Mouse (Mus musculus) liver, embryonic 15.5 days (tissue): ENCODE data around the gene Trmt11. TPM values are rescaled to one million over a fixed set of nuclear protein-coding genes. Genes with fewer than 3 reads are reported as not detected.
"Not testable (repeated sequence)": the region's sequence is repeated elsewhere in the genome, so short reads cannot be mapped to it uniquely, and the experiment has no call there.

Experiments used
- ATAC-seq: fragments of 200-750 bp; cut with Nextera tagmentation; 2 replicates; pipeline ENCODE4 v1.8.0; 2017; ENCODE audit warnings: moderate number of reproducible peaks, mild to moderate bottlenecking, moderate library complexity; ENCODE audit not compliant: insufficient read depth
- H3K27ac ChIP-seq: fragments of 300-500 bp; sonication (generic); replicated peaks from 2 replicates; pipeline ENCODE4 v1.5.1; 2015; ENCODE audit warnings: mild to moderate bottlenecking, inconsistent platforms
- H3K27me3 ChIP-seq: fragments of 300-500 bp; sonication (generic); 2 replicates; pipeline ENCODE4 v1.6.1; 2015; ENCODE audit warnings: mild to moderate bottlenecking, inconsistent platforms
- H3K36me3 ChIP-seq: fragments of 300-500 bp; sonication (generic); replicated peaks from 2 replicates; pipeline ENCODE4 v1.6.1; 2015; ENCODE audit warnings: moderate library complexity, mild to moderate bottlenecking, inconsistent platforms
- H3K4me1 ChIP-seq: fragments of 300-500 bp; sonication (generic); replicated peaks from 2 replicates; pipeline ENCODE4 v1.6.1; 2015; ENCODE audit warnings: inconsistent platforms
- H3K4me2 ChIP-seq: fragments of 300-500 bp; sonication (generic); 2 replicates; pipeline ENCODE4 v1.6.1; 2015; ENCODE audit warnings: moderate library complexity, mild to moderate bottlenecking, inconsistent platforms
- H3K4me3 ChIP-seq: fragments of 300-500 bp; sonication (generic); replicated peaks from 2 replicates; pipeline ENCODE4 v1.5.1; 2015; ENCODE audit warnings: mild to moderate bottlenecking, inconsistent platforms
- H3K9ac ChIP-seq: fragments of 300-500 bp; sonication (generic); 2 replicates; pipeline ENCODE4 v1.6.1; 2015; ENCODE audit warnings: moderate library complexity, mild to moderate bottlenecking, inconsistent platforms
- H3K9me3 ChIP-seq: fragments of 300-500 bp; sonication (generic); replicated peaks from 2 replicates; pipeline ENCODE4 v1.6.1; 2016; ENCODE audit warnings: inconsistent platforms
- WGBS: fragments of 180-500 bp; shearing (Covaris S2); methylation state at CpG from one replicate; pipeline ENCODE4 v1.1.7; 2015; ENCODE audit warnings: mixed read lengths; ENCODE audit not compliant: insufficient replicate concordance; 5-methylcytosine and 5-hydroxymethylcytosine counted together
- polyA plus RNA-seq: library from polyadenylated mRNA; unstranded; fragments of >200 nt; fragmentation: Nextera tagmentation; extraction: Ambion mirVana; gene quantifications from 2 replicates; pipeline ENCODE4 v1.2.1, GENCODE M21; 2015

Trmt11 gene
- polyA plus RNA-seq, 1 experiment from 2014 or later: 14.7 TPM

- peaks cover 7% of the 10 kb centered on the region; the same call in 1 of the 2 replicates for H3K4me1 ChIP-seq
- no peak overlapping the region for H3K4me3 ChIP-seq
- no peak overlapping the region for H3K9ac ChIP-seq
- no peaks in the 10 kb centered on the region for H3K9me3 ChIP-seq
- H3K27me3 ChIP-seq: no peaks in the 10 kb centered on the region
- WGBS: 60% methylated on average over 11 of the region's 11 CpGs
- ATAC-seq: peak; percentile 70
- no peak overlapping the region for H3K27ac ChIP-seq
- peaks cover 44% of the 10 kb centered on the region for H3K36me3 ChIP-seq
- H3K4me2 ChIP-seq: no peak overlapping the region
These were observed 44.6 kb downstream of the Trmt11 start for GRCm38 (mm10) chr10:30555686-30556578.

- Histone ChIP-seq H3K4me1 (peaks cover 7% of the 10 kb centered on the region; the same call in 1 of the 2 replicates), H3K27me3 (no peaks in the 10 kb centered on the region), H3K27ac (no peak overlapping the region), H3K4me2 (no peak overlapping the region), H3K9me3 (no peaks in the 10 kb centered on the region), H3K4me3 (no peak overlapping the region), H3K9ac (no peak overlapping the region), H3K36me3 (peaks cover 34% of the 10 kb centered on the region)
- 88% methylated on average over 1 of the region's 1 CpGs for WGBS
- ATAC-seq: no peak
These were observed 48.2 kb downstream of the Trmt11 start for GRCm38 (mm10) chr10:30552377-30552776.

GRCm38 (mm10) chr10:30549974-30550373 lies 50.6 kb downstream of the Trmt11 start:
- Histone ChIP-seq H3K4me1 (no peaks in the 10 kb centered on the region), H3K4me2 (no peak overlapping the region), H3K9me3 (no peaks in the 10 kb centered on the region), H3K27me3 (no peaks in the 10 kb centered on the region), H3K4me3 (no peak overlapping the region), H3K27ac (no peak overlapping the region), H3K9ac (no peak overlapping the region), H3K36me3 (peaks cover 22% of the 10 kb centered on the region)
- ATAC-seq: no peak
- 54% methylated on average over 3 of the region's 3 CpGs for WGBS

DNA sequence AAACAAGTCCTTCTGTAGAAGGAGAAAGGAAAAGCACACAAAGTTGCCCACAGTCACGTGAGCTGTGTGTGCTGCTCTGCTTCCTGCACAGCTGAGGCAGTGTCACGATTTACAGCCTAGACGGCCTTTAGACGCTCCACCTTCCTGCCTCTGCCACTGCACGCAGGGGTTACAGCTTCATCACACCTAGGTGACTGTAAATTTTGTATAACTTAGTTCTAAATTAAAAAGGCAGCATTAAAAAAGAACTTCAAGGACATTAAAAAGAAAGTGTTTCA lies 62.1 kb downstream of the Trmt11 start:
- Histone ChIP-seq H3K36me3 (peaks cover 26% of the 10 kb centered on the region), H3K9ac (no peak overlapping the region), H3K4me2 (no peak overlapping the region), H3K4me3 (no peak overlapping the region), H3K27ac (no peak overlapping the region), H3K27me3 (no peaks in the 10 kb centered on the region), H3K9me3 (no peaks in the 10 kb centered on the region), H3K4me1 (no peaks in the 10 kb centered on the region)
- 53% methylated on average over 5 of the region's 5 CpGs for WGBS
- ATAC-seq: no peak

GRCm38 (mm10) chr10:30537734-30538537 lies 62.6 kb downstream of the Trmt11 start:
- 74% methylated on average over 10 of the region's 10 CpGs for WGBS
- Histone ChIP-seq H3K27me3 (no peaks in the 10 kb centered on the region), H3K4me3 (no peak overlapping the region), H3K36me3 (peaks cover 26% of the 10 kb centered on the region), H3K4me2 (no peak overlapping the region), H3K9me3 (no peaks in the 10 kb centered on the region), H3K27ac (no peak overlapping the region), H3K4me1 (no peaks in the 10 kb centered on the region), H3K9ac (no peak overlapping the region)
- ATAC-seq: no peak

DNA sequence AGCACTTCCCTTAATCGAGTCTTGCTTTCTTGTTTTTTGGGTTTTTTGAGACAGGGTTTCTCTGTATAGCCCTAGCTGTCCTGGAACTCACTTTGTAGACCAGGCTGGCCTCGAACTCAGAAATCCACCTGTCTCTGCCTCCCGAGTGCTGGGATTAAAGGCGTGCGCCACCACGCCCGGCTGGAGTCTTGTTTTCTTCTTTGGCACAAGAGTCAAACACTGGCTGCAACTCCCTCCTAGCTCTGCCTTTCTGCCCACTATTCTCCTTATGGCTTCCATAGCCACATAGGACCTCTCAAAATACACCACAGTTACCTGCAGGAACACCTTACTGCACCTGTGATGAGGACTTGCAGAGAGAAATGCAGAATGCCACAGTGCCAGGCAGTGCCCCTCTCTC lies 64.6 kb downstream of the Trmt11 start:
- not testable (repeated sequence) for H3K9me3 ChIP-seq, ATAC-seq, H3K27me3 ChIP-seq, H3K4me1 ChIP-seq, H3K27ac ChIP-seq, H3K4me2 ChIP-seq, H3K9ac ChIP-seq, H3K4me3 ChIP-seq
- WGBS: 94% methylated on average over 7 of the region's 7 CpGs
- H3K36me3 ChIP-seq: peaks cover 26% of the 10 kb centered on the region

GRCm38 (mm10) chr10:30527122-30527521 lies 73.4 kb downstream of the Trmt11 start:
- Histone ChIP-seq H3K9ac (no peak overlapping the region), H3K4me3 (no peak overlapping the region), H3K9me3 (no peaks in the 10 kb centered on the region), H3K36me3 (no peaks in the 10 kb centered on the region), H3K4me2 (no peak overlapping the region), H3K4me1 (no peaks in the 10 kb centered on the region), H3K27ac (no peak overlapping the region), H3K27me3 (no peaks in the 10 kb centered on the region)
- WGBS: 78% methylated on average over 1 of the region's 1 CpGs
- ATAC-seq: no peak

GRCm38 (mm10) chr10:30521727-30522126 lies 78.8 kb downstream of the Trmt11 start:
- H3K9me3 ChIP-seq: no peaks in the 10 kb centered on the region
- H3K27me3 ChIP-seq: no peaks in the 10 kb centered on the region
- no peak overlapping the region for H3K4me2 ChIP-seq
- H3K9ac ChIP-seq: no peak overlapping the region
- H3K27ac ChIP-seq: no peak overlapping the region
- no peaks in the 10 kb centered on the region for H3K4me1 ChIP-seq
- no peak overlapping the region for H3K4me3 ChIP-seq
- ATAC-seq: no peak
- H3K36me3 ChIP-seq: no peaks in the 10 kb centered on the region

- WGBS: 46% methylated on average over 5 of the region's 5 CpGs
These were observed 81.4 kb downstream of the Trmt11 start for GRCm38 (mm10) chr10:30519143-30519542.

GRCm38 (mm10) chr10:30517224-30517623 lies 83.3 kb downstream of the Trmt11 start:
- no peak overlapping the region for H3K27ac ChIP-seq
- H3K9ac ChIP-seq: no peak overlapping the region
- 39% methylated on average over 2 of the region's 2 CpGs for WGBS
- H3K4me1 ChIP-seq: no peaks in the 10 kb centered on the region
- H3K9me3 ChIP-seq: no peaks in the 10 kb centered on the region
- no peaks in the 10 kb centered on the region for H3K36me3 ChIP-seq
- H3K27me3 ChIP-seq: no peaks in the 10 kb centered on the region
- no peak for ATAC-seq
- no peak overlapping the region for H3K4me3 ChIP-seq
- H3K4me2 ChIP-seq: no peak overlapping the region

More at GRCm38 (mm10) chr10:30519143-30519542, 81.4 kb downstream of the Trmt11 start:
- H3K27me3 ChIP-seq: no peaks in the 10 kb centered on the region
- H3K27ac ChIP-seq: no peak overlapping the region
- H3K4me2 ChIP-seq: no peak overlapping the region
- H3K9ac ChIP-seq: no peak overlapping the region
- H3K36me3 ChIP-seq: no peaks in the 10 kb centered on the region
- no peak overlapping the region for H3K4me3 ChIP-seq
- H3K9me3 ChIP-seq: no peaks in the 10 kb centered on the region
- no peak for ATAC-seq
- no peaks in the 10 kb centered on the region for H3K4me1 ChIP-seq

DNA sequence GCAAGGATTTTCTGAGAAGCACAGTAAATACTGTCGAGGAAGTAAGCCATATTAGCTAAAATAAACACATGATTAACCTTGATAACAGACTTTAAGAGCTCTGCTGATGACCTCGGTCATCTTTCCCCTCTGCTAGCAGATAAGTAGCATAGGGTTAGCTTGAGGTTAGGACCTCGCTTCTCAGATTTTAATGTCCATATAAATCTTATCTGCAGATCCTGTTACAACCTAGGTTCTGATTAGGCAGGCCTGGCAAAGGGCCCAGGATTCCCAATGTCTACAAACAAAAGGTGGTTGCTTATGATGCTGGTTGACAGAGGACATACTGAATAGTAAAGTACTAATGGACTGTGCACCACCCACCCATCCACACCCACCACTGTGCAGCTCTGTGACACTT lies 83.8 kb downstream of the Trmt11 start:
- Histone ChIP-seq H3K4me3 (no peak overlapping the region), H3K9me3 (no peaks in the 10 kb centered on the region), H3K27ac (no peak overlapping the region), H3K4me1 (no peaks in the 10 kb centered on the region), H3K36me3 (no peaks in the 10 kb centered on the region), H3K9ac (no peak overlapping the region), H3K27me3 (no peaks in the 10 kb centered on the region), H3K4me2 (no peak overlapping the region)
- no peak for ATAC-seq
- 36% methylated on average over 3 of the region's 3 CpGs for WGBS
